Mouse (Mus musculus): ENCODE measurements around the gene Phlpp1. TPM values are rescaled to one million over a fixed set of nuclear protein-coding genes. Genes with fewer than 3 reads are reported as not detected.

Gene Phlpp1
- polyA plus RNA-seq, 1 experiment from 2014 or later = 10.7 TPM

DNA sequence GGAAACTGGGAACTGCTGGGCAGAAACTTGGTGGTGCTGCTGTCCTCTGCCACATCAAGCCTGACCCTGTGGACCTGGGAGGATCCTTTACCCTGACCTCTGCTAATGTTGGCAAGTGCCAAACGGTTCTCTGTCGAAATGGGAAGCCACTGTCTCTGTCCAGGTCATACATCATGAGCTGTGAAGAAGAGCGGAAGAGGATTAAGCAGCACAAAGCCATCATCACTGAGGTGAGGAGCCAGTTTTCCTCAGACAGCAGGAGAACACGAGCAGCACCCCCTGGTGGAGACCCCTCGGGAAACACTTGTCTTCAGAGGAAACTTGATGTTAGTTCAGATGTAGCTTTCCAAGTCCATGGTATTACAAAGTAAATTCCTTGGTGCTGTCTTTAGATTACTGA lies 218.1 kb downstream of the Phlpp1 start:
- peak; percentile 88 for DNase-seq
- Histone ChIP-seq H3K27me3 (ENCODE audit: control insufficient read depth, insufficient read depth, low read length) (no peaks in the 10 kb centered on the region), H3K36me3 (ENCODE audit: control insufficient read depth, insufficient read depth, low read length) (peaks cover 33% of the 10 kb centered on the region), H3K4me1 (ENCODE audit: control insufficient read depth, insufficient read depth, low read length) (no peaks in the 10 kb centered on the region), H3K4me2 (ENCODE audit: low read length) (no peak overlapping the region), H3K9ac (replicated peaks; ENCODE audit: low read length) (no peak overlapping the region), H3K4me3 (replicated peaks; ENCODE audit: low read depth, low read length) (no peak overlapping the region), H3K27ac (replicated peaks; ENCODE audit: low read depth, low read length) (no peak overlapping the region), H3K9me3 (ENCODE audit: control insufficient read depth, low read length) (no peaks in the 10 kb centered on the region)
- WGBS = 16% methylated on average over 5 of the region's 5 CpGs
- ATAC-seq (ENCODE audit: low FRiP score, low TSS enrichment) = peak; percentile 59; the same call in 1 of the 2 replicates

DNA sequence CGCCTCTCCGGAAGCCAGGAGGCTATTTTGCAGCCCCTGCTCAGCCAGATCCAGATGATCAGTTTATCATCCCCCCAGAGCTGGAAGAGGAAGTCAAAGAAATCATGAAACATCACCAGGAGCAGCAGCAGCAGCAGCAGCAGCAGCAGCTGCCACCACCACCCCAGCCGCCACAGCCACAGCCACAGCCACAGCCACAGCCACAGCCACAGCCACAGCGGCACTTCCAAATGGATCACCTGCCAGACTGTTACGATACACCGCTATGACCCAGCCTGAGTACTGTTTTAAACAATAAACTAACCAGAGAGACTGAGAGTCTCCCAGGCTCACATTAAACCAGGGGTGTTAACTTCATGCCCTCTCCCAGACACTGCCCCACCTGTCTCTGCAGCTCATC lies 221.5 kb downstream of the Phlpp1 start:
- Histone ChIP-seq H3K9ac (replicated peaks; ENCODE audit: low read length) (no peak overlapping the region), H3K36me3 (ENCODE audit: control insufficient read depth, insufficient read depth, low read length) (peaks cover 23% of the 10 kb centered on the region), H3K4me1 (ENCODE audit: control insufficient read depth, insufficient read depth, low read length) (no peaks in the 10 kb centered on the region), H3K4me3 (replicated peaks; ENCODE audit: low read depth, low read length) (no peak overlapping the region), H3K9me3 (ENCODE audit: control insufficient read depth, low read length) (no peaks in the 10 kb centered on the region), H3K27me3 (ENCODE audit: control insufficient read depth, insufficient read depth, low read length) (no peaks in the 10 kb centered on the region), H3K27ac (replicated peaks; ENCODE audit: low read depth, low read length) (no peak overlapping the region), H3K4me2 (ENCODE audit: low read length) (no peak overlapping the region)
- 95% methylated on average over 6 of the region's 6 CpGs for WGBS
- no peak for ATAC-seq (ENCODE audit: low FRiP score, low TSS enrichment)
- DNase-seq = no peak

GRCm38 (mm10) chr1:106394678-106395077 lies 223.1 kb downstream of the Phlpp1 start:
- Histone ChIP-seq H3K9me3 (ENCODE audit: control insufficient read depth, low read length) (no peaks in the 10 kb centered on the region), H3K4me1 (ENCODE audit: control insufficient read depth, insufficient read depth, low read length) (no peaks in the 10 kb centered on the region), H3K27me3 (ENCODE audit: control insufficient read depth, insufficient read depth, low read length) (no peaks in the 10 kb centered on the region), H3K4me2 (ENCODE audit: low read length) (no peak overlapping the region), H3K27ac (replicated peaks; ENCODE audit: low read depth, low read length) (no peak overlapping the region), H3K4me3 (replicated peaks; ENCODE audit: low read depth, low read length) (no peak overlapping the region), H3K36me3 (ENCODE audit: control insufficient read depth, insufficient read depth, low read length) (peaks cover 23% of the 10 kb centered on the region), H3K9ac (replicated peaks; ENCODE audit: low read length) (no peak overlapping the region)
- no peak for ATAC-seq (ENCODE audit: low FRiP score, low TSS enrichment)
- DNase-seq = no peak
- 89% methylated on average over 2 of the region's 2 CpGs for WGBS

DNA sequence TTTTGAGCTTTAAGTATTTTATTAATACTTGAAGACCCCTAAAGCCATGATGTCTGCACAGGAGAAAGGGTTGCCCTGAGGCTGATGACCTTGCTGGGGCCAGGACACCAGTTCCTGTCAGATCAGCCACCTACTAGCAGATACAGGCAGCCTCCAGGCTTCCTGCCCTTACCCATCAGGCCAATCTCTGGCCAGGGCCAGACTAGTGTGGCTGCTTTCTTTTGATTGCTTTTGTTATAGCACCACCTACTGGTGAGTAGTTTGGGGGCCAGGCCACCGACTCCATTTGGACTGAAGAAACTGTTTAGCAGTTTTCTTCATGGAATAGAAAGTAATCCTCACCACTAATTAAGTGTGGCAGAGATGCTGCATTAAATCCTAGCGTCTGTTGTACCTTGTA lies 223.9 kb downstream of the Phlpp1 start:
- H3K27me3 ChIP-seq (ENCODE audit: control insufficient read depth, insufficient read depth, low read length) = no peaks in the 10 kb centered on the region
- no peaks in the 10 kb centered on the region for H3K9me3 ChIP-seq (ENCODE audit: control insufficient read depth, low read length)
- peak; percentile 90 for DNase-seq
- H3K9ac ChIP-seq (replicated peaks; ENCODE audit: low read length) = no peak overlapping the region
- no peak overlapping the region for H3K27ac ChIP-seq (replicated peaks; ENCODE audit: low read depth, low read length)
- H3K4me1 ChIP-seq (ENCODE audit: control insufficient read depth, insufficient read depth, low read length) = no peaks in the 10 kb centered on the region
- no peak overlapping the region for H3K4me3 ChIP-seq (replicated peaks; ENCODE audit: low read depth, low read length)
- no peak overlapping the region for H3K4me2 ChIP-seq (ENCODE audit: low read length)
- 4% methylated on average over 2 of the region's 2 CpGs for WGBS
- peak; percentile 82 for ATAC-seq (ENCODE audit: low FRiP score, low TSS enrichment)
- peaks cover 23% of the 10 kb centered on the region for H3K36me3 ChIP-seq (ENCODE audit: control insufficient read depth, insufficient read depth, low read length)

- Histone ChIP-seq H3K36me3 (ENCODE audit: control insufficient read depth, insufficient read depth, low read length) (no peaks in the 10 kb centered on the region), H3K9me3 (ENCODE audit: control insufficient read depth, low read length) (no peaks in the 10 kb centered on the region), H3K4me1 (ENCODE audit: control insufficient read depth, insufficient read depth, low read length) (no peaks in the 10 kb centered on the region), H3K9ac (replicated peaks; ENCODE audit: low read length) (no peak overlapping the region), H3K27ac (replicated peaks; ENCODE audit: low read depth, low read length) (no peak overlapping the region), H3K4me3 (replicated peaks; ENCODE audit: low read depth, low read length) (no peak overlapping the region), H3K4me2 (ENCODE audit: low read length) (no peak overlapping the region), H3K27me3 (ENCODE audit: control insufficient read depth, insufficient read depth, low read length) (no peaks in the 10 kb centered on the region)
- no peak for DNase-seq
- 70% methylated on average over 11 of the region's 11 CpGs for WGBS
- ATAC-seq (ENCODE audit: low FRiP score, low TSS enrichment) = no peak
Observed at GRCm38 (mm10) chr1:106400900-106401634, 229.5 kb downstream of the Phlpp1 start.

DNA sequence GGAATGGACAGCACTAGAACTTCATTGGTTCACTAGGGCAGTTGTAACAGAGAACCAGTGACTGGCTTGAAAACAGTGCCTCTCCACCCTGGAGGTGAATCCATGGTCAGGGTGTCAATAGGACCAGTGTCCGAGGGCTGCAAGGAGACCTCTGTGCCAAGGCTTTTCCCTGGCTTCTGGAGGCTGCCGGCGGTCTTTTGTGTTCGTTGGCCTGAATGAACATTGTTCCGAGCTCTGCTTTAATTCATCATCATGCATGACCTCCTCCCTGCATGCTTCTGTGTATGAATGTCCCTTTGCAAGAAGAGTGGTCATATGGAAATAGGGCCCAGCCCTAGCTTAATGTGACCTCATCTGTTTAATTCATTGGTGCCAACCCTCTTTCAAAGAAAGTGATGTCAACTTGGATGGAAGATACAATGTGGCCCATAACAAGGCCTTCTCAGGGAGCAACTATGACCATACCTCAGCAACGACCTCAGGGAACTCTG lies 231.5 kb downstream of the Phlpp1 start:
- H3K4me1 ChIP-seq (ENCODE audit: control insufficient read depth, insufficient read depth, low read length) = no peaks in the 10 kb centered on the region
- H3K27ac ChIP-seq (replicated peaks; ENCODE audit: low read depth, low read length) = no peak overlapping the region
- ATAC-seq (ENCODE audit: low FRiP score, low TSS enrichment) (0 out of 2 replicates have a peak, but pooled peaks have one; percentile 12), DNase-seq (no peak)
- no peak overlapping the region for H3K4me2 ChIP-seq (ENCODE audit: low read length)
- no peaks in the 10 kb centered on the region for H3K27me3 ChIP-seq (ENCODE audit: control insufficient read depth, insufficient read depth, low read length)
- H3K4me3 ChIP-seq (replicated peaks; ENCODE audit: low read depth, low read length) = no peak overlapping the region
- no peaks in the 10 kb centered on the region for H3K36me3 ChIP-seq (ENCODE audit: control insufficient read depth, insufficient read depth, low read length)
- WGBS = 57% methylated on average over 6 of the region's 6 CpGs
- no peaks in the 10 kb centered on the region for H3K9me3 ChIP-seq (ENCODE audit: control insufficient read depth, low read length)
- no peak overlapping the region for H3K9ac ChIP-seq (replicated peaks; ENCODE audit: low read length)

DNA sequence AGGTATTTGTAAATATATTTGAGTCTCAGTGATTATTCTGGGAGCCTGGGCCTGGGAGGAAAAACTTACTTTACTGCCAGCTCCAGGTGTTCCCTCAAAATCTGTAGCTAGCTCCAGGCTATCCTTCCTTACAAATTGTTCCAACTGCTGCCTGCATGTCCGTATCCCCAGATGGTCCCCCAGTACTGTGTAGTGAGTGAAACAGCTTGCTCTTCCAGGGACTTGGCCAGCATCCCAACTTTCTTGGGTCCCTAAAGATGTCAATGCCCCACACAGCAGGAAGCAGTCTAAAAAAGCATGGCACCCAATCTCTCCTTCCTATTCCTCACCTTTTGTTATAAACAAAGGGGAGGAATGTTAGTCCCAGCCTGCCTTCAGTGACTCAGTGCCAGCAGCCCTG lies 235.3 kb downstream of the Phlpp1 start:
- H3K4me3 ChIP-seq (replicated peaks; ENCODE audit: low read depth, low read length) = no peak overlapping the region
- H3K4me2 ChIP-seq (ENCODE audit: low read length) = no peak overlapping the region
- H3K9me3 ChIP-seq (ENCODE audit: control insufficient read depth, low read length) = no peaks in the 10 kb centered on the region
- H3K27ac ChIP-seq (replicated peaks; ENCODE audit: low read depth, low read length) = no peak overlapping the region
- no peak overlapping the region for H3K9ac ChIP-seq (replicated peaks; ENCODE audit: low read length)
- H3K27me3 ChIP-seq (ENCODE audit: control insufficient read depth, insufficient read depth, low read length) = no peaks in the 10 kb centered on the region
- DNase-seq (no peak), ATAC-seq (ENCODE audit: low FRiP score, low TSS enrichment) (no peak)
- no peaks in the 10 kb centered on the region for H3K36me3 ChIP-seq (ENCODE audit: control insufficient read depth, insufficient read depth, low read length)
- H3K4me1 ChIP-seq (ENCODE audit: control insufficient read depth, insufficient read depth, low read length) = no peaks in the 10 kb centered on the region
- 47% methylated on average over 1 of the region's 1 CpGs for WGBS

DNA sequence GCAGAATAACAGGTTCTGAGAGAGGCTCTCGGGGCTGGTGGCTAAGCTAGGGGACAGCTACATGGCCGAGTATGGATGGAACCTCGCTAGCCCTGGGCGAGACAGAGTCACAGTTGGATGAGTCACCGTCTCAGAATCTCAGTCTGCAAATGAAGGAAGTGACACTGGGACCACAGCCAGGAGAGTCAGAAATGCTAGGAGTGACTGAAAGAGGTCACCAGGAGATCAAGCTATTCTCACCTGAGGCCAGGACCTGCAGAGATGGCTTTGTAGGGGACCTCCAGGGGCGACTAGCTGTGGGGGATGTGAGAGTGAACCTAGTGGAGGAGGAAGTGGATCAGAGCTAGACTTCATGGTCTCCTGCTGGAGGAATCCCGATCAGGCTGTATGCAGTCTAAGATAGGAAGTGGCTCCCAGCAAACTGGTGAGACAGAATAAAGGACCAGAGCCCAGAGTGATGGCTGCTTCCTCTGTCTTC lies 236.4 kb downstream of the Phlpp1 start:
- H3K27me3 ChIP-seq (ENCODE audit: control insufficient read depth, insufficient read depth, low read length) = no peaks in the 10 kb centered on the region
- no peak overlapping the region for H3K4me3 ChIP-seq (replicated peaks; ENCODE audit: low read depth, low read length)
- H3K27ac ChIP-seq (replicated peaks; ENCODE audit: low read depth, low read length) = no peak overlapping the region
- H3K36me3 ChIP-seq (ENCODE audit: control insufficient read depth, insufficient read depth, low read length) = no peaks in the 10 kb centered on the region
- WGBS = 81% methylated on average over 7 of the region's 7 CpGs
- ATAC-seq (ENCODE audit: low FRiP score, low TSS enrichment) (no peak), DNase-seq (no peak)
- H3K4me2 ChIP-seq (ENCODE audit: low read length) = no peak overlapping the region
- H3K9ac ChIP-seq (replicated peaks; ENCODE audit: low read length) = no peak overlapping the region
- H3K9me3 ChIP-seq (ENCODE audit: control insufficient read depth, low read length) = no peaks in the 10 kb centered on the region
- H3K4me1 ChIP-seq (ENCODE audit: control insufficient read depth, insufficient read depth, low read length) = no peaks in the 10 kb centered on the region

DNA sequence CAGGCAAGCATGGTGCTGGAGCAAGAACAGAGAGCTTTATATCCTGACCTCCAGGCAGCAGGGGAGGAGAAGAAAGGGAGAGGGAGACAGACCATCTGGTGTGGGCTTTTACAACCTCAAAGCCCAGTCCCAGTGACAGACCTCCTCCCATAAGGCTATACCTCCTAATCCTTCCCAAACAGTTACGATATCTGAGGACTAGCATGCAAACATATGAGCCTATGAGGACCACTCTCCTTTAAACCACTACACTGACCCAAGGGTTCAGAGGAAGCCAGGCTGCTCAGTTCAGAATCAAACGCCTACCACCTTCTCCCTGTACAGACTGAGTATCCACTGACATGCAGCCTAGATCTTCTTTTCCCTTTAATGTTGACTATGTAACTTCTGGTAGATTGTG lies 239.3 kb downstream of the Phlpp1 start:
- no peak for ATAC-seq (ENCODE audit: low FRiP score, low TSS enrichment)
- Histone ChIP-seq H3K4me3 (replicated peaks; ENCODE audit: low read depth, low read length) (no peak overlapping the region), H3K27me3 (ENCODE audit: control insufficient read depth, insufficient read depth, low read length) (no peaks in the 10 kb centered on the region), H3K4me1 (ENCODE audit: control insufficient read depth, insufficient read depth, low read length) (no peaks in the 10 kb centered on the region), H3K9ac (replicated peaks; ENCODE audit: low read length) (no peak overlapping the region), H3K27ac (replicated peaks; ENCODE audit: low read depth, low read length) (no peak overlapping the region), H3K36me3 (ENCODE audit: control insufficient read depth, insufficient read depth, low read length) (no peaks in the 10 kb centered on the region), H3K9me3 (ENCODE audit: control insufficient read depth, low read length) (no peaks in the 10 kb centered on the region), H3K4me2 (ENCODE audit: low read length) (no peak overlapping the region)
- 77% methylated on average over 2 of the region's 2 CpGs for WGBS
- DNase-seq = no peak
